Mouse (Mus musculus): ENCODE measurements around the gene Erc2.

Gene Erc2

DNA sequence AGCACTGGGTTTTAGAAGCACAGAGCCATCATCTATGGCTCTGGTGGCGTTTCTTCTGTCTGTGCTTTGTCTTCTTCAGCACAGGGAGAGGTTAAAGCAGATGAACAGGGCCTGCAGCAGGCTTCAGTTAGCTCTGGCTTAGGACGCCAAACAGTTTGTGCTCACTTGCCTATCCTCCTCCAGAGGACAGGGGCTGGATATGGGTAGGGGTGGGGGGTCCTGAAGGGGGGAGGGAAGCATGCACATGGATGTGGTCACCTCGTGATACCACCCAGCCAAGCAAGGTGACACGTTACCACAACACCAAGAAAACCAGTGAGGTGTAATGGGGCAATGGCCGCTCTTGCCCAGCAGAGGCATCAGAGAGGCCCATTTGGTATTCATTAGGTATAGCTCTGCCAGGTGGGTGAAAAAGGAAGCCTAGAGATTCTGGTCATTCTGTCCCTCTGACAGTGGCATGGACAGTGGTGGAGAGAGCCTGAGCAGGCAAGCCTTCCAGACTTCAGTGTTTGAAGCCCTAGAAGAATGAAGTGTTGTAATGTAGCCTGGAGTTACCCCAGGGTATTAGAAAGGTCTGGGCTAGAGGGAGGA is 543.5 kb downstream of the Erc2 start:
- in situ Hi-C loops (cut with MseI, MboI), result no loop called here

DNA sequence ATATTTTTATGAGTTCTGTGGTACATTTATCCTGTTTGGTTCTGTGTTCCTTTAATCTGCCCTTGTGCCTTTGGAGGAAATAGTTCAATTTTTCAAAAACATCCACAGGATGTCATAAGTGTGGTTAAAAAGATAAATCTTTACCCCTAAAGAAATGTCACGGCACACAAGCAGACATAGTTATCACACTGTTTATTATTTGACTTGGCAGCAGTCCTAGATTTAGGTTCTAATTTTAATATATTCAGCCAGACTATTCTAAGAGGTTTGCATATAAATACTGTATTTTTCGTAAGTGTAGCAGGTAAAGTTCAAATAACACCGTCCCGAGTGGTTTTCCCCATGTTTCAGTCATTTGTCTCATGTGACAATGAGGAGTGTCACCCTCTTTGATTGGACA is 548.5 kb downstream of the Erc2 start:
- in situ Hi-C loops (cut with MseI, MboI), result no loop called here

DNA sequence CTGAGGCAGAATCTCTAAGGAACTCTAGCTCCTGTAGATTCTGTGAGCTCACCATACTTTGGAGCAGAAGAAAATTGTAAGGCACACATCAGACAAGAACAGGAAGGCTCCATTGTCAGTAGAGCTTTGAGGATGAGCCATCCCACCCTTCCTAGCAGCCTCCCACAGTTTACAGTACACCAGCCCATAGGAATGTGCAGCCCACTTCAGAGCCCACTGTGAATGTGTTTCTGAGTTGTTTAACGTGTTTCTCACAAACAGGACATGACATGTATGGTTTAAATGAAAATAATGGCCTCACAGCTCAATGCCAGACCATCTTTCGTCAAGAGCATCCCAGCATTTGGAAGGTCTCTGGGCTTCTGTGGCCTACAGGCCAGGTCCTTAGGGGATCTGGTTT is 549.1 kb downstream of the Erc2 start:
- in situ Hi-C loops (cut with MseI, MboI), result no loop called here

GRCm38 (mm10) chr14:28173736-28174135 is 551.5 kb downstream of the Erc2 start:
- in situ Hi-C loops (cut with MseI, MboI), result no loop called here

DNA sequence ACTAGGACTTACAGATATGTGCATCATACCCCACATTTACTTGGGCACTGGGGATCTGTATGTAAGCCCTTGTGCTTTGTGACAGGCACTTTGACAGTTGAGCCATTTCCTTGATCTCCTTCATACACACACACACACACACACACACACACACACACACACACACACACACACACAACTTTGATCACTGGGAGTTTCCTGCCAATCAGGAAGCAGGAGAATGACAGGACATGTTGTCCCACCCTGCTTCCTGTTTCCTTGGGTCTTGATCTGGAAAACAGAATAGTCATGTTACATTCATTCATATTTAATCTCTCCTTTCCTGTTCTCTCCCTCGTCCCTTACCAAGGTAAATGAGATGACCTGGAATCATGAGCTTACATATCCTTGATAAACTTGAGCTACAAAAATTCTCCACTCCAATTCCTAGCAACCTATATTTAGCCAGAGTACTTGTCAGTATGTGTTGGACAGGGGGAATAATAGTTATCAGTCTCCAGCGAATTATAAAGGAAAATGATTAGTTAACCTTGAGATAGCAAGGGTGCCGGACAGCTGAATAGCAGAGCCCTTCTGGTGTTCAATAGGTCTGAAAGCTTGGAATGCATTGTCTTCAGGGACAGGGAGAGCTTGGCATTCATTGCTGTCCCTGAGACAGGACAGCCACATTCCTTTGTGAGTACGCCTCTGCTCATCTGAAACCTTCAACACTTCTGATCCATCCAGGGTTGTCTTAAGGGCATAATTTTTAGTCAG is 559.0 kb downstream of the Erc2 start:
- in situ Hi-C loops (cut with MseI, MboI), result no loop called here

DNA sequence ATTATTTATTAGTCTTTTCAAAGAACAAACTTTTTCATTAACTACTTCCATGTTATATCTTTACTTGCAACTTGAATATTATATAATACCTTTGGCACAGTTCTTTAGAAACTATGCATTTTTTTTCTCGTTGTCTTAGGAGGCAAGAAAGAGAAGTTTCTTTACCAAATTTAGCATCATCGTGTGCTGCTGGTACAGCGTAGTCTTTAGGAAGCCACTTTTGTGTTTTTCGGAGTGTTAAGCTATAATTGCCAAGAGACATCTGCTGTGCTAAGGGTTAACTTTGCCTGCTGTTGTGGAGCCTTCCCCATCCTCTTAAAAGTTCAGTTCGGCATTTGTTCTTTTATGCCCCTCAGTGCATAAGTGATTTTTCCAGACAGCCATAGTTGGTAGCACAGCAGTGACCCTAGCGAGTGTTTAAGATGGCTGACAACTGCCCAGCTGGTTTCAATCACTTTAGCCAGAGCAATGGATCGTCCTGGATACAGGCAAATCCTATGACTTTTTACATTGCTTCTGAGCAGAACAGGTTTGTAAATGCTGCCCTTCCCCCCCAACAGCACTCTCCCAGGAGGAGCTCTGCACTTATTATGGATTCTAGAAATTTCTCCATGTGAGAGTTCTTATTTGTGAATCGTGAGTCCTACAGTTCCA is 570.6 kb downstream of the Erc2 start:
- in situ Hi-C loops (cut with MseI, MboI), result no loop called here

- in situ Hi-C loops (cut with MseI, MboI), result no loop called here
Measured at GRCm38 (mm10) chr14:28203874-28204273, 581.6 kb downstream of the Erc2 start.

DNA sequence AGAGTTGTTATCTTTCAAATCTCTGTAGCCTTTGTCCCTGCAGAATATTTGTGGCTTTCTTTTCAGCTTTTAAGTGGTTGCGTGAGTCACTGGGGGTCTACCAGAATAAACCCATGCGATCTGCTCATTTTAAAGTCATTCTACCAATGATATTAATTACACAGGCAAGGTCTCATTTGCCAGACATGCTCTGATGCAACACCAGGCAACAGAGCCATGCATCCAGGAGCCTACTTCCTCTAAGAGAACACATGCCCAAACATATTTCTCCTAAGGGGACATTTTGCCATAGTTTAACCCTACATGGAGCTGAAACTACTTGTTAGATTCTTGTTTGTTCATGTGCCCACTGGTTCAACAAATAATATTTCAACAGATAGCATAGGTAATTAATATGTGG is 584.1 kb downstream of the Erc2 start:
- in situ Hi-C loops (cut with MseI, MboI), result no loop called here

GRCm38 (mm10) chr14:28225550-28225949 is 603.3 kb downstream of the Erc2 start:
- in situ Hi-C loops (cut with MseI, MboI), result no loop called here

DNA sequence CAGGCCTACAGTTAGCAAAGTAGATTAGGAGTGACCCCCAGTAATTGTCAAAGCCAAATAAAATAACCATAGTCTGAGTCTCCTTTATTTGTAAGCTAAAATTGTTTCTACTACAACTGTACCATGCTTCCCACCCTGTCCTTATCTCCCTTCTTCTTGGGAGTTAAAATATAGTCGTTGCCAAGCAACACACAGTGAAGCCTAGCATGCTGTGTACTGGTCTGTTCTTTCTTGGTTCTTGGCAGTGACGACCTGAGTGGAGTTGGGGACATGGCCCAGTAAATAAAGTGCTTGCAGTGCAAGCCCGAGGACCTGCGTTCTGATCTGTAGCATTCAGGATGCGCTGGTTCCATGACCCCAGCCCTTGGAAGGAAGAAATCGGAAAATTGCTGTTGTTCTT is 608.3 kb downstream of the Erc2 start:
- in situ Hi-C loops (cut with MseI, MboI), result no loop called here

DNA sequence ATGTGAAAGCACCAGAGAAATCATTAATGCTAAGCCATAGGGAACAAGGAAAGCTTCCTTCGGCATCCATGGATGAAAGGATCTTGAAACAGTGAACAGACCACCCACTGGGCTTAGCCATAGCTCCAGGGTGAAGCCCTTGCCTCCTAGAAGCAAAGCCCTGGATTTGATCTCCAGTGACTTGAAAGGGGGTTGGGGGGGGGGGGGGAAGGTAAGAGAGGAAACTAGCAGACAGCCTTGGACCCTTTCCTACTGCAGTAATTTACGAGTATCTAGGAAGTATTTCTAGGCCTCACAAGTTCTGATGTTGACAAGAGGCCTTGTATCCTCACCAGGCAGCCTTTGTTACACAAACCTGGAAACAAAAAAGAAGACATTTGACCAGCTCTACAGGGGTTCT is 609.0 kb downstream of the Erc2 start:
- in situ Hi-C loops (cut with MseI, MboI), result no loop called here

DNA sequence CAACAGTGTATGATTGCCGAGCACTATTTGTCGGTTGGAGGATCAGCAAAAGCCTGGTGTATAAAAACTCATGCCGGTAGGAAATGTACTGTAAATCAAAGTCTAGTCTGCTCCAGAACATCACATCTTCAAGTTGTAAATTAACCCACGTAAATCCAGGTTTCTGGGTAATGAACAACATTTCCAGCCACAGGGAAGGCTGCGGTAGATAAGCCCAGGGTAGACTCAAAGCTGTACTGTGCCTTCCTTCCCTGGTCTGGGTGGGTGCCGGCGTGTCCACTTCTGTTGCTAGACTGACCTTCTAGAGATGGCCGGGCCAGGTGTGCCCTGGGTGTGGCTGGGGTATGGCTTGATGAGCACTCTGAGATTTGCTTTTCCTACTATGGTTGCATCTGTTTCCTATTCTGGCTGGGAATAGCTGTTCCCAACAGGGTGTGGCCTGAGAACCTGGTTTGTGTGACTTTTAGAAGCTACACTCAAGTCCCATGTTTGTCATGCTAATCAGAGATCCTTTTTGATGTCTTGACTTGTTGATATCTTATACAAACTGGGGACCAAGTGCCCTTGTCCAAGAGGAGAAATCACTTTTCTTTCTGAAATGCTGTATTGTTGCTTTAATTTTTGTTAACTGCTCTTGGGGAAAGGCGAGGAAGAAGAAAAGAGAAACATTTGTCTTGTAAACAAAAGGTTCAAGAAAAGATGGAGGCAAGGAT is 616.3 kb downstream of the Erc2 start:
- in situ Hi-C loops (cut with MseI, MboI), result no loop called here

GRCm38 (mm10) chr14:28240111-28240510 is 617.9 kb downstream of the Erc2 start:
- in situ Hi-C loops (cut with MseI, MboI), result no loop called here

DNA sequence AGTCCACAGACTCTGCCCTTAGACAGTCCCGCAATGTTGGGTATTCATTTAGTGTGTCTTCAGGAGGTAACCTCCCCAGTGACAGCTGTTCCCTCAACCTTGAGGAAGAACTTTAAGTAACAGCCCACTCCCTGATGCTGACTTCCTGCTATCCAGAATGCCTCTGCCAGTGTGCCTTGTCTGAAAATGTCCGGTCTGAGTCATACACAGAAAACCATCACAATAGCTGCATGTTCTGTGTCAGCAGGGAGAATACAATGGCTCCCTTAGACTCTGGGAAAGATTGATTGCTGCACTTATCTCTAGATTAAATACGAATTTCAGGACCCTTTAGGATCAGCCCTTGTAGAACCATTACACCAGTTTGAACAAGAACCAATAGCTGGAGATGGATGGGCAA is 620.5 kb downstream of the Erc2 start:
- in situ Hi-C loops (cut with MseI, MboI), result no loop called here

GRCm38 (mm10) chr14:28243474-28243873 is 621.2 kb downstream of the Erc2 start:
- in situ Hi-C loops (cut with MseI, MboI), result no loop called here

- in situ Hi-C loops (cut with MseI, MboI), result no loop called here
Measured at GRCm38 (mm10) chr14:28262706-28263105, 640.5 kb downstream of the Erc2 start.

GRCm38 (mm10) chr14:28267367-28267766 is 645.1 kb downstream of the Erc2 start:
- in situ Hi-C loops (cut with MseI, MboI), result no loop called here

GRCm38 (mm10) chr14:28271846-28272245 is 649.6 kb downstream of the Erc2 start:
- in situ Hi-C loops (cut with MseI, MboI), result no loop called here

GRCm38 (mm10) chr14:28273669-28274068 is 651.4 kb downstream of the Erc2 start:
- in situ Hi-C loops (cut with MseI, MboI), result no loop called here

DNA sequence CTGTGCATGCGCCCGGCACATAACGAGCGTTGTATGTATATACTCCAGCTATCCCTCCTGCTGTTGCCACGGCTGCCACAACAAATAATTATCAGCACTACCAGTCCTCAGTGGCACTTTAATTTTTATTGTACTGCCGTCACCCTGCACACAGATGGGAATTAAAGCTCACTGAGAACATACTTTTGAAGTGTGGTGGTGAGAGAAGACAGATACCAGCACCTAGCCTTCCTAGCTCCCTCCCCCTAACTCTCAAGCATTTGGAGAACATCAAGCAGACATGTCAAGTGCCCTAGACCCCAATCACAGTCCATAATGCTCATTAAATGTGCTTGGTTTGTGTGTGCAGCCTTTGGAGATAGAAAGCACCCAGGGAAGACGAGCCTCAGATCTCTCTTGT is 652.6 kb downstream of the Erc2 start:
- in situ Hi-C loops (cut with MseI, MboI), result no loop called here

DNA sequence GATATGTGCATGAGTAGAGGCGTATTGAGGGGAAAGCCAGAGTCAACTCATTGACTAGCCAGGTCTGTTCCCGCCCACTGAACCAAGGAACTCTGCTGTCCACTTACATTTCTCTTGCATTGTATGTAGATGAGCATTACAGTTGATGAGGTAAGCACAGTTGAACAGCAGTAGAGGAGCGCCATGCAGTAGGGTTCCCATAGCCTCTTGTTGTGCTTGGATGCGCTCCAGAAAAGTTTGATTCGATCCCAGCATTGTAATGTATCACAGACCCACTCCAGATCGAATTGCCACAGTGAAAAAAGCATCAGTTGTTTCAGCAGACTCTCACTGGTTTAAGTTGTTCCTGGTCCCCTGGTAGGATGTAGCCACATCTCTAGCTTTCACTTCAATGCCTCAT is 656.7 kb downstream of the Erc2 start:
- in situ Hi-C loops (cut with MseI, MboI), result no loop called here

- in situ Hi-C loops (cut with MseI, MboI), result no loop called here
Measured at GRCm38 (mm10) chr14:28280376-28280775, 658.1 kb downstream of the Erc2 start.

Measured in mouse trophoblast stem cell (cell line).